Mouse (Mus musculus) lung, adult 2 months (tissue): ENCODE data around the gene Akap17b.

Source experiments
- CTCF ChIP-seq: fragments of 200-500 bp; IDR thresholded peaks from 2 replicates; pipeline ENCODE4 v1.5.1; 2011; ENCODE audit warnings: mild to moderate bottlenecking, low read length, control low read depth; ENCODE audit not compliant: insufficient read depth
- POLR2A ChIP-seq: fragments of 200-500 bp; IDR thresholded peaks from 2 replicates; pipeline ENCODE4 v1.6.1; 2011; ENCODE audit warnings: low read depth, mild to moderate bottlenecking, control low read depth, low read length, borderline replicate concordance; ENCODE audit errors: extremely low read depth

- TF ChIP-seq POLR2A (no peak), CTCF (no peak)
Measured at GRCm38 (mm10) chrX:36604040-36604439, 41.2 kb downstream of the Akap17b start.
